ENCODE assay signal across 9 mouse cellular contexts in the genomic region with DNA sequence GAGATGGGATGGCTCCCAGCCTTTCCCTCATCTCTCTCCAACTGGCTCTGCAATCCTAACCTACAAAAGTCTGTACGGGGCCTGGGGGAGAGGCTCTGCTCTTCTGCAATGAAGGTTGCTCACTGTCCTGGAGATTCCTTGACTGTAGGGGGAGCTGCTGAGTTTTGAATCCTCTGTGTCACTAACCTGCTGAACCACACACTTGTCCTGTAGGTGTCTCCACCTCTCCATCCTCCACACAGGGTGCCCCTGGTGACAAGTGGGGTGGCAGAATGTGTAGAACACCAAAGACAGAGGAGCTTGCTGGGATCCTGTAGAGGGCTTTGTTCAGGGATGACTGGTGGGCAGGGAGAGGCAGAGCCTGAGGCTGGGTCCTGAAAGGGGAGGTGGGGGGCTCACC. TPM values are rescaled to one million over a fixed set of nuclear protein-coding genes. Genes with fewer than 3 reads are reported as not detected.
A peak's percentile ranks its signal among the peaks of the same experiment; 100 is the strongest.
DNase-seq lines count a peak whose midpoint lies in the region; ATAC-seq lines count a peak whose summit lies in the region.
"Had no signal": no experiment of that assay in that cellular context is flagged by ENCODE, and none has a peak within 500 bp of the region (broad histone marks: within the 10 kb centered on the region; RNA-seq: fewer than 3 reads in every experiment).

No protein-coding gene starts in this region.

- H3K27ac ChIP-seq in embryonic facial prominence, embryonic 11.5 days (replicated peaks; ENCODE audit: low read depth, low read length), result no peak overlapping the region

- H3K27me3 ChIP-seq in embryonic facial prominence, embryonic 11.5 days (ENCODE audit: control insufficient read depth, insufficient read depth, low read length), result peaks cover 2% of the 10 kb centered on the region; the same call in 1 of the 2 replicates

- no peaks in the 10 kb centered on the region for H3K36me3 ChIP-seq in embryonic facial prominence, embryonic 11.5 days (replicated peaks; ENCODE audit: control insufficient read depth, insufficient read depth, low read depth, low read length)

- H3K9me3 ChIP-seq in embryonic facial prominence, embryonic 11.5 days (replicated peaks; ENCODE audit: control insufficient read depth, low read length), result no peaks in the 10 kb centered on the region

- intact Hi-C loops in left cerebral cortex, postnatal 4 days (cut with DNase I), result no loop called here

- ATAC-seq in embryonic facial prominence, embryonic 11.5 days (replicated peaks; ENCODE audit: insufficient number of reproducible peaks, low FRiP score, low TSS enrichment, low read depth), result 0 out of 2 replicates have a peak, but pooled peaks have one; percentile 29
- ATAC-seq in monocyte, adult 5-6 weeks (replicated peaks; ENCODE audit: insufficient number of reproducible peaks, low FRiP score, low TSS enrichment, poor library complexity, severe bottlenecking), result peak; percentile 69

- WGBS in embryonic facial prominence, embryonic 11.5 days, result 14% methylated on average over 1 of the region's 1 CpGs

- no peak overlapping the region for H3K9ac ChIP-seq in embryonic facial prominence, embryonic 11.5 days (replicated peaks; ENCODE audit: low read length)

- DNase-seq in ovary, adult 18-20 months (ENCODE audit: low spot score), result peak; percentile 41
- no peak for DNase-seq in ovary, postnatal 10 days (ENCODE audit: low spot score)
- peak; percentile 83 for DNase-seq in adrenal gland, postnatal 14 days
- DNase-seq in embryonic facial prominence, embryonic 11.5 days (ENCODE audit: low spot score), result peak; percentile 75
- peak; percentile 70 for DNase-seq in kidney, adult 18-20 months
- DNase-seq in left cerebral cortex, postnatal 4 days, result peak; percentile 57
- peak; percentile 86 for DNase-seq in thymus, postnatal 25 days

- no peaks in the 10 kb centered on the region; the same call in 1 of the 2 replicates for H3K4me1 ChIP-seq in embryonic facial prominence, embryonic 11.5 days (ENCODE audit: control insufficient read depth, insufficient read depth, low read length)

- H3K4me2 ChIP-seq in embryonic facial prominence, embryonic 11.5 days (ENCODE audit: low read depth, low read length), result no peak overlapping the region

- no peak overlapping the region for H3K4me3 ChIP-seq in embryonic facial prominence, embryonic 11.5 days (ENCODE audit: low read depth, low read length)

RNA-seq across cellular contexts. Expression of a gene that starts 1.6 kb away (rescaled TPM):
- 57.9 and 71.2 TPM in 2 replicates for total RNA-seq in adrenal gland, postnatal 14 days (2021)
- 1.4 and 2.1 TPM in 2 replicates for polyA plus RNA-seq in embryonic facial prominence, embryonic 11.5 days (2014; fragmentation: Nextera tagmentation; extraction: Ambion mirVana)
- total RNA-seq in left cerebral cortex, postnatal 4 days (2021), result 1 to 10 TPM; 9.0 to 9.9 TPM
- 7.0 to 10.9 TPM (median 8.9 TPM) in 3 replicates for total RNA-seq in monocyte, adult 5-6 weeks (2017)

RNA-seq across cellular contexts. Expression of a gene that starts 28.8 kb away (rescaled TPM):
- 0.30 TPM in 1 of 2 replicates, not detected in the other for total RNA-seq in adrenal gland, postnatal 14 days (2021)
- not detected in 2 replicates for polyA plus RNA-seq in embryonic facial prominence, embryonic 11.5 days (2014; fragmentation: Nextera tagmentation; extraction: Ambion mirVana)
- total RNA-seq in left cerebral cortex, postnatal 4 days (2021), result not detected
- total RNA-seq in monocyte, adult 5-6 weeks (2017), result not detected in 3 replicates
- polyA plus RNA-seq: stomach, embryonic 14.5 days had no signal
